Mouse (Mus musculus): ENCODE measurements around the gene Zic5.

The Zic5 gene

GRCm38 (mm10) chr14:122479461-122480109 lies 14.1 kb upstream of the Zic5 start:
- DNase-seq (ENCODE audit: low read depth): no peak

GRCm38 (mm10) chr14:122478574-122479011 lies 13.1 kb upstream of the Zic5 start:
- peak; percentile 14 for DNase-seq (ENCODE audit: low read depth)

GRCm38 (mm10) chr14:122477971-122478573 lies 12.6 kb upstream of the Zic5 start:
- DNase-seq (ENCODE audit: low read depth): peak; percentile 12

GRCm38 (mm10) chr14:122477261-122477671 lies 11.8 kb upstream of the Zic5 start:
- peak; percentile 11 for DNase-seq (ENCODE audit: low read depth)

GRCm38 (mm10) chr14:122476822-122477215 lies 11.3 kb upstream of the Zic5 start:
- no peak for DNase-seq (ENCODE audit: low read depth)

- DNase-seq (ENCODE audit: low read depth): peak; percentile 30
These were observed 10.8 kb upstream of the Zic5 start for GRCm38 (mm10) chr14:122476041-122476821.

- no peak for DNase-seq (ENCODE audit: low read depth)
These were observed 10.1 kb upstream of the Zic5 start for GRCm38 (mm10) chr14:122475557-122476040.

GRCm38 (mm10) chr14:122474891-122475556 lies 9.5 kb upstream of the Zic5 start, which contains the start of gene Zic2:
Zic2 (plus strand) TSS chr14:122475435.
- DNase-seq (ENCODE audit: low read depth): no peak

DNA sequence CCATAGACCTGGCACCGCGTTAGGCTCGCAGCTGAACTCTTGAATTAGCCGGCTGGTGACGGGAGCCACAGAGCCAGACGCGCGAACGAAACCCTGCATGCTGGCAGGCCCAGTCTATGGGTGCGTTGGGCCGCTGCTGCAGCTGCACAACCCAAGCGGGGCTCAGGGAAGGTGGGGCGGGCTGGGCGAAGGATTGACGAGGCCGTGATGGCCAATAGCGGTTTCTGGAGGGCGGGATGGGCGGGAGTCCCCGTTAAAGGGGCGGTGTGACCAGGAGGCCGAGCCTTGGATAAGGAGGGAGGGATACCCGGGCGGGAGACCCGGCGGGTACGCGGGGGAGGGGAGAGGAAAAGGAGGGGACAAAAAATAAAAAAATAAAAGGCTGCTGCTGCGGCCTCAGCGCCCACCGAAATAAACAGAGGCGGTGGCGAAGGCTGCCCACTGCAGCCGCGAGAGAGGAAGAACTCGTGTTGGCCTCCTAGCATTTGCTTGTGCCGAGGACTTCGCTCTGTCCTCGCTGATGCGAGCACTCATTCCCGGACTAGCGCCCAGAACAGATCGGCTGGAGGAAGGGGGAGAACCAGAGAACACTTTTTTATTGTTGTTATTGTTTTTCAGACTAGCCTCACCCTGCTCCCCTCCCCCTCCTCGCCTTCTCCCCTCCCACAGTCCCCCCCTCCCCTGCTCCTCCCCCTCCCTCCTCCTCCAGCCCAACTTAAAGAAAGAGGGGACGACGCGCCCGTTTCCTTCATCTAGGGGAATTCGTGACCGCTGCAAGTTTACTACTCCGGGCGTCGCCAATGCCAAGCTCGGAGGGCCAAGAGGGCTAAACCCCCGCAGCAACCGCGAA lies 8.8 kb upstream of the Zic5 start:
- no peak for DNase-seq (ENCODE audit: low read depth)

DNA sequence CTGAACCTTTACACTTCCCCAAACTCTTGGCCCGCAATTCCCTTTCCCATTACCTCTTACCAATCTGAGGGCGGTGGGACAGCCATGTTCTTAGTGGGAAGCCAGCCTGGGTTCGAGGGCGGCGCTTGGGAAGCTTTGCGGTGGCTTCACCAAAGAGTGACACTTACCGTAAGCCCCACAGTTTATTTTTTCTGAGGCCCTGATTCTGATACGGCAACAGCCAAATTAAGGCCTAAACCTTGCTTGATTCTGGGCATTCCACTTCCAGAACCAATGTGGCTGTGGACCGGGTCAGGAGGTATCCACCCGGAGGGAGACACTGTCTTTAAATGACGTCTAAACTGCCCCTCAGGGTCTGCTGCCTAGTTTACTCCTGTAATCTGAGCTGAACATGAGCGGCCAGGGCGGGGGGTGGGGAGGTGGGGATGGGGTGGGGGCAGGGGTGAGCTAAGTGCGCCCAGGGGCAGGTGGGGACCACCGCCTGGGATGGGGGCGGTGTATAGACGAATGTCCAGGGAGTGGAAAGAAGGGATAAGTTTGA lies 7.8 kb upstream of the Zic5 start:
- DNase-seq (ENCODE audit: low read depth): no peak

GRCm38 (mm10) chr14:122472647-122473046 lies 7.2 kb upstream of the Zic5 start:
- DNase-seq (ENCODE audit: low read depth): no peak

DNA sequence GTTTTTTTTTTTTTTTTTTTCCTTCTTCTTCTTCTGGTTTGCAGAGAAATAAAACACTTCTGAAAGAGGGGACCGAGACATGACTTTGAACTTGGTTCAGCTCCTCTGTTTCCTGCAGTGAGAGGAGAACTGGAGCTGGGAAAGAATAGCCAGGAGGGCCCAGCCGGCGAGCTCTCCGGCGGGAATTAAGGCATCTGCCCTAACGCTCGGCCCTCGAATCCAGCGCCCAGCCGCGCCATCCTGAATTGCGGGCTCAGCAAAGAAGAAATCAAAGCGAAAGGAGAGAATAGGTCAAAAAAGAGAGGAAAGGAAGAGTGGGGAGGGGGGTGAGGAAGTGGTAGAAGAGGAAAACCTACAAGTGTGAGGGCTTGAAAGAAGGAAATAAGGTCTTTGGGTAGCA lies 6.7 kb upstream of the Zic5 start:
- peak; percentile 6 for DNase-seq (ENCODE audit: low read depth)

DNA sequence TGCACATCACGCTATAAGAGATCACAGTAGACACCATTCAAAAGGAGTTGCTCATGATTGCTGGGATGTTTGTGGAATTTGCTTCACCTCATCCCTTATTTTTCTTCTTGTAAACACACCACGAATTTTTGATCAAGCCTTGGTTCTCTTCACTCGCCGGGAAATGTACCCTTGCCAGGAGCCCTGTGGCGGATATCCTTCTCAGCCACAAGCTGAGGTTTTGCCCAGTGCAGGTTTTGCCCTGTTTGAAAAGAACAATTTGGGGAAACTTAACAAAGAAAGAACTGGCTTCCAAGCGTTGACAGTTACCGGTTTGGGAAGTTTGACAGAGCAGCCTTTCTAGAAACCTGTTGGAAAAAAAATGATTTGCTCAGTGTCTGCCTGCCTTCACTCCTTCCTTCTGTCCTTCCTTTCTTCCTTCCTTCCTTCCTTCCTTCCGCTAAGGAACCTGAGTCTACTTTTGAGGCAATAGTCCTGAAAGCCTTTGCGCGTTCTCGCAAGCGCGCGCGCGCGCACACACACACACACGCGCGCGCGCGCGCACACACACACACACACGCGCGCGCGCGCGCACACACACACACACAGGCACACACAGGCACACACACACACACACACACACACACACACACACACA lies 6.1 kb upstream of the Zic5 start:
- DNase-seq (ENCODE audit: low read depth): no peak

DNA sequence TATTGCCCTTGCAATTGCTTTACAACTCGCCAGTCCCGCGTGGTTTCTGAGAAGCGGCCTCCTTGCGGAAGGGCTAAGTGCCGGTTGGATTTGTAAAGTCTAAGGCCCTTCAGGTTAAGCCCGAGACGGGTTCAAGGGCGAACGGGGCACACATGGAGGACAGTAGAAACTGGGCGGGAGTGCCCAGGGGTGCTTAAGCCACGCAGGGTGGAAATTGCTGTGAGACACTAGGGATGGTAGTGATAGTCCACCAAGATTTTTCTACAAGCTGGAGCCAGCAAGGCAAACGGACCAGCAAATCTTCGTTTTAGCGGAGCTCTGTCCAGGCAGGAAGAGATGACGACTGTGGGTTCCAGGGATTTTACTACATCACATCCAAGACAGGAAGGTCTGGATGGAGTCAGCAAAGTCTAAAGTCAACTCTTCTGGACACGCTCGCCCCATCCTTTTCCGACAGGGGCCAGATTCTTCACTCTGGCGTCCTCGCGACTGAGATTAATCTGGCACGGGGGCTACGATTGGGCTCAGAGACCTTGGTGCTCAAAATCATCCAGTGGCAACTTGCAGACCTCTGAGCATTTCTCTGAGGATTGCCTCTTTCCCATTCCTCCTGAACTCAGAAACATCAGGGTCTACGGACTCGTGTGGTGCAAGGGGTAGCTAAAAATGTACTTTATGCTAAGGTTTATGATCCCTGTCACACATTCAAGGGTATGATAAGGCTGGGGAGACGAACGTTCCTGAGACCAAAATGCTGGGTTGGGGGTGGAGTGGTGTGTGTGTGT lies 3.7 kb upstream of the Zic5 start:
- no peak for DNase-seq (ENCODE audit: low read depth)

GRCm38 (mm10) chr14:122467926-122468841 lies 2.7 kb upstream of the Zic5 start:
- peak; percentile 5 for DNase-seq (ENCODE audit: low read depth)

DNA sequence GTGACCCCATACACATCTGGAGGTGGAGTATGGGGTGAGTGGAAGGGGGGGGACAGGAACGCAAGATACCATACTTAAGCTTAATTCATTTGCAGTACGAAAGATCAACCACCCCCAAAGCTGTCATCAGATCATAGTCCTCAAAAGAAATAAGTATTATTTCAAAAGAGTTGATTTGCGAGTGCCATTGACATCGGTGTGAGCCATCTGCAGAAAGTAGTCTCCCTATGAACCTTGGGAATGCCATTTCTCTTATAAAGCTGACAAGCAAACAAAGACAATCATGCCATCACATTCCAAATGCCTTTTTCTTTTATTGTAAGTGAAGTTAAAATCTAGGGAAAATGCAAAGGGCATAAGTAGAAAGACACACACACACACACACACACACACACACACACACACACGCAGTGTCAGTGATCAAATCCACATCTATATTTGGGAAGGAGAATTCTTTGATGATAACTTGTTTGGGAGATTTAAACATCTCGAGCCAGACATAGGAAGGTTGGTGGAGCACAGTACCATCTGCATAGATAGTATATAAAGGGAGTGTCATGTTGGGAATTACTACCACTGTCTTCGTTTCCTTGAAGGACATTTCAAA lies 1.4 kb upstream of the Zic5 start:
- DNase-seq (ENCODE audit: low read depth): no peak

DNA sequence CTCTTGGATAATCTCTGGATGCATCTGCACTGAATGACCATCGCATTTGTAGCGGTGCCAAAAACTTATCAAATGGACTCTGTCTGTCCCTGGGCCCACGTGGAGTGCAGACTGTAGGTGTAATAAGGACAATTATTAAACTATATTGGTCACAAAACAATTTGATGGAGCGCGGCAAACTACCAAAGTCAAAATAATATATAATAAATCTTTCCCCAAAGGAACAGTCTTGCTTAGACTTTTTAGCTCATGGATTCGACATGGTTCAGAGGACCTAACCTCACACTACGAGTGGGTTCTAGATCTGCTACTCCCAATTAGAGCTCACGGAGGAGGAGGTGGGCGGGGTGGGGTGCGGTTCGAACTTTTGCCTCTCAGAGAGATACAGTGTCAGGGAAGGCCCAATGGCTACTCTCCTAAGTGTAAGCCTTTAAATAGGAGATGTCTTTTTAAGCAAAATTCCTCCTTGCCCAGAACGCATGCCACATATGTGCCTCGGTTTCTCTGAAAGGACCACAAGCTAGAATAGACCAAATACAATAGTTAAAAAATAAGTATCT lies 534 bp upstream of the Zic5 start:
- DNase-seq (ENCODE audit: low read depth): no peak

DNA sequence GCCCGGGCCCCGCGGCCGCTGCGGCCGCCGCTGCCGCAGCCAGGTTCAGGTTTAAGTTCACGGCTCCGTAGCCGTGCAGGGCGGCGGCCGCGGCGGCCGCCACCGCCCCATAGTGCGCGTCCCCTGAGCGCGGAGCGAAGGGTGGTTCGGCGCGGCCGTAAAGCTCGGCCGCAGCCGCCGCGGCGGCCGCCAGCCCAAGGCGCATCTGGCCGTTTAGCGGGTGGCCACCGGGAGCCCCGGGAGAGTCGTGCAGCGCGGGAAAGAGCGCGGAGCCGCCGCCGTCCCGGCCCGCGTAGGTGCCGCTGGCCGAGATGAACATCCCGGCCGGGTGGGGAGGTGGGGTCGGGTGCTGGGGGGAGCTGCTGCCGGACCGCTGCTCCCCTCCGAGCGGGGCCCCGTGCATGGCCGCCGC lies 1.1 kb downstream of the Zic5 start:
- peak; percentile 4 for DNase-seq (ENCODE audit: low read depth)
